Mouse (Mus musculus) CH12.LX (cell line): ENCODE measurements around the gene Rmi1.

ENCODE experiments used
- CHD2 ChIP-seq: IDR thresholded peaks from 2 replicates; pipeline ENCODE4 v1.6.1; 2011; ENCODE audit warnings: low read length, improper control_type of control experiment
- CTCF ChIP-seq, 2 experiments: IDR thresholded peaks in 1 of 2; conservative IDR thresholded peaks in 1 of 2; 2 replicates each; pipeline ENCODE4 v1.5.1; 2011 to 2012; ENCODE audit warnings: low read depth in 2 of 2, low read length in 2 of 2, improper control_type of control experiment in 1 of 2, inconsistent platforms in 1 of 2, mild to moderate bottlenecking in 1 of 2, moderate library complexity in 1 of 2
- E2F4 ChIP-seq: IDR thresholded peaks from 2 replicates; pipeline ENCODE4 v1.6.1; 2011; ENCODE audit warnings: low read depth, low read length, improper control_type of control experiment; ENCODE audit not compliant: insufficient replicate concordance
- HCFC1 ChIP-seq: IDR thresholded peaks from 2 replicates; pipeline ENCODE4 v1.6.1; 2012; ENCODE audit warnings: low read depth, mild to moderate bottlenecking, inconsistent platforms, low read length, improper control_type of control experiment
- JUND ChIP-seq: conservative IDR thresholded peaks from 2 replicates; pipeline ENCODE4 v1.6.1; 2011; ENCODE audit warnings: low read depth, low read length, improper control_type of control experiment
- MAFK ChIP-seq: IDR thresholded peaks from 2 replicates; pipeline ENCODE4 v1.6.1; 2011; ENCODE audit warnings: low read length, improper control_type of control experiment; ENCODE audit not compliant: insufficient replicate concordance
- POLR2A ChIP-seq: IDR thresholded peaks from 2 replicates; pipeline ENCODE4 v1.6.1; 2011; ENCODE audit warnings: low read depth, mild to moderate bottlenecking, improper control_type of control experiment, low read length
- USF1 ChIP-seq: IDR thresholded peaks from 2 replicates; pipeline ENCODE4 v1.6.1; 2014; ENCODE audit warnings: low read depth, mild to moderate bottlenecking, inconsistent platforms, low read length, improper control_type of control experiment

DNA sequence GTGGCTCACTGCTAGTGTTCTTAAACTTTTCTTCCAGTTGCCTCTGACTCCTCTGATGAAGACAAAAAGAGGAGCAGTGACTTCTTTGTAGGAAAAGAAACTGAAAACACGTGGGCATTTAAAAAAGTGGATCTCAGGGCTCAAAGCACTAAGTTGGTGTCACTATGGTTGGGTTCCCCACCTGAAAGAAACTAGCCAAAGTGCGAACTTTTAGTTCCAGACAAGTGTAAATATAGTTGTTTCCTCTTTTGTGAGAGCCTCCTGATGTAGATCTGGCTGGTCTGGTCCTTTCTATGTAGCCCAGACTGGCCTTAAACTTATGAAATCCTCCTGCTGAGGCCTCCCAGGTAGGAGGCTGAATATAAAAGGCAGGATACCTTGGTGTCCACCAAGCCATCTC, 44.5 kb downstream of the Rmi1 start:
- TF ChIP-seq MAFK = no peak
- no peak for TF ChIP-seq POLR2A
- no peak for TF ChIP-seq CTCF (conservative IDR thresholded peaks at IDR 0.05 in 1 of 2, IDR thresholded peaks at IDR 0.05 in 1 of 2; ENCODE audit: low read depth in 2 of 2, low read length in 2 of 2)
- no peak for TF ChIP-seq HCFC1
- TF ChIP-seq USF1 = no peak
- TF ChIP-seq E2F4 = no peak
- TF ChIP-seq CHD2 = no peak
- no peak for TF ChIP-seq JUND
